Mouse (Mus musculus): ENCODE results near the gene Tbc1d8. TPM values are rescaled to one million over a fixed set of nuclear protein-coding genes. Genes with fewer than 3 reads are reported as not detected.

Gene Tbc1d8
- total and polyA plus RNA-seq, 3 experiments = 1.5 to 2.4 TPM; not detected in 1

- Histone ChIP-seq H3K27ac (ENCODE audit: control insufficient read depth, low read depth, low read length) (peak overlapping the region; percentile 81), H3K9ac (ENCODE audit: control insufficient read depth, low read depth, low read length, poor library complexity, severe bottlenecking) (peak overlapping the region; percentile 98), H3K36me3 (ENCODE audit: control insufficient read depth in 1 of 2, insufficient read depth in 2 of 2, low read length in 2 of 2) (peaks cover 24 to 26% of the 10 kb centered on the region in 2 experiments), H3K4me1 (ENCODE audit: control insufficient read depth in 1 of 2, insufficient read depth in 2 of 2, low read length in 2 of 2) (peaks cover 2 to 21% of the 10 kb centered on the region in 2 experiments; a peak in 2 of 4 replicates), H3K4me3 (ENCODE audit: control insufficient read depth in 1 of 2, insufficient read depth in 1 of 2, low read depth in 2 of 2, low read length in 2 of 2) (peak overlapping the region; percentile 97 to 98), H3K79me2 (ENCODE audit: control insufficient read depth, insufficient read depth, low read length, poor library complexity) (peaks cover 25% of the 10 kb centered on the region), H3K9me3 (replicated peaks; ENCODE audit: insufficient read depth, low read length) (no peaks in the 10 kb centered on the region), H3K27me3 (ENCODE audit: control insufficient read depth in 1 of 2, insufficient read depth in 2 of 2, low read length in 2 of 2) (no peaks in the 10 kb centered on the region)
- DNase-seq (ENCODE audit: low read depth, low spot score) = peak; percentile 43
- TF ChIP-seq POLR2A (IDR thresholded peaks at IDR 0.05; ENCODE audit: control insufficient read depth in 1 of 2, insufficient read depth in 1 of 2, low read depth in 1 of 2, low read length in 2 of 2, poor library complexity in 1 of 2) (0 out of 4 replicates have a peak, but pooled peaks of 1 of the 2 experiments have one; percentile 5), SIN3A (IDR thresholded peaks at IDR 0.05; ENCODE audit: low read length) (peak; percentile 14; the same call in 1 of the 2 replicates), TBP (IDR thresholded peaks at IDR 0.05; ENCODE audit: low read depth, low read length) (0 out of 2 replicates have a peak, but pooled peaks have one; percentile 32), MAFK (IDR thresholded peaks at IDR 0.05; ENCODE audit: borderline replicate concordance, low read depth, low read length) (no peak), CHD1 (IDR thresholded peaks at IDR 0.05; ENCODE audit: low read depth, low read length) (peak; percentile 96)
Observed at GRCm38 (mm10) chr1:39368267-39368841, 110.2 kb downstream of the Tbc1d8 start.

GRCm38 (mm10) chr1:39367601-39368266 lies 110.8 kb downstream of the Tbc1d8 start, which contains the start of gene Rpl31:
Gene Rpl31, plus strand, starts transcription at chr1:39367842.
- H3K9me3 ChIP-seq (replicated peaks; ENCODE audit: insufficient read depth, low read length) = no peaks in the 10 kb centered on the region
- H3K4me3 ChIP-seq (ENCODE audit: control insufficient read depth in 1 of 2, insufficient read depth in 1 of 2, low read depth in 2 of 2, low read length in 2 of 2) = peak within 1 kb of the TSS; percentile 97 to 98
- DNase-seq (ENCODE audit: low read depth, low spot score) = peak; percentile 96
- H3K79me2 ChIP-seq (ENCODE audit: control insufficient read depth, insufficient read depth, low read length, poor library complexity) = peaks cover 25% of the 10 kb centered on the region
- H3K4me1 ChIP-seq (ENCODE audit: control insufficient read depth in 1 of 2, insufficient read depth in 2 of 2, low read length in 2 of 2) = peaks cover 2 to 21% of the 10 kb centered on the region in 2 experiments; a peak in 2 of 4 replicates
- H3K27me3 ChIP-seq (ENCODE audit: control insufficient read depth in 1 of 2, insufficient read depth in 2 of 2, low read length in 2 of 2) = no peaks in the 10 kb centered on the region
- peak within 1 kb of the TSS; percentile 98 for H3K9ac ChIP-seq (ENCODE audit: control insufficient read depth, low read depth, low read length, poor library complexity, severe bottlenecking)
- H3K36me3 ChIP-seq (ENCODE audit: control insufficient read depth in 1 of 2, insufficient read depth in 2 of 2, low read length in 2 of 2) = peaks cover 25 to 26% of the 10 kb centered on the region in 2 experiments
- H3K27ac ChIP-seq (ENCODE audit: control insufficient read depth, low read depth, low read length) = peak within 1 kb of the TSS; percentile 81
- TF ChIP-seq TAL1 (IDR thresholded peaks at IDR 0.05; ENCODE audit: low read length) (no peak), MXI1 (IDR thresholded peaks at IDR 0.05; ENCODE audit: low read depth, low read length) (peak; percentile 31), ZMIZ1 (IDR thresholded peaks at IDR 0.05; ENCODE audit: low read depth, low read length) (peak; percentile 10; the same call in 1 of the 2 replicates), ETS1 (IDR thresholded peaks at IDR 0.05; ENCODE audit: low read depth, low read length) (peak; percentile 11; the same call in 1 of the 2 replicates), GABPA (IDR thresholded peaks at IDR 0.05; ENCODE audit: low read depth, low read length) (no peak), UBTF (IDR thresholded peaks at IDR 0.05; ENCODE audit: borderline replicate concordance, insufficient read depth, low read depth, low read length) (peak; percentile 44; the same call in 1 of the 2 replicates), MAFK (IDR thresholded peaks at IDR 0.05; ENCODE audit: borderline replicate concordance, low read depth, low read length) (no peak), USF2 (IDR thresholded peaks at IDR 0.05; ENCODE audit: borderline replicate concordance in 1 of 2, insufficient read depth in 1 of 2, low read depth in 1 of 2, low read length in 2 of 2) (no peak), SMC3 (IDR thresholded peaks at IDR 0.05; ENCODE audit: low read depth, low read length) (no peak), MEF2A (IDR thresholded peaks at IDR 0.05; ENCODE audit: extremely low read depth, insufficient replicate concordance, low read depth, low read length, poor library complexity, severe bottlenecking) (no peak), MAZ (IDR thresholded peaks at IDR 0.05; ENCODE audit: low read depth, low read length) (peak; percentile 62; the same call in 1 of the 2 replicates), CHD1 (IDR thresholded peaks at IDR 0.05; ENCODE audit: low read depth, low read length) (no peak), POLR2AphosphoS2 (IDR thresholded peaks at IDR 0.05; ENCODE audit: low read length) (no peak; the same call in 1 of the 2 replicates), EP300 (IDR thresholded peaks at IDR 0.05; ENCODE audit: low read depth in 1 of 2, low read length in 2 of 2) (no peak), CHD2 (IDR thresholded peaks at IDR 0.05; ENCODE audit: low read length) (no peak), RCOR1 (IDR thresholded peaks at IDR 0.05; ENCODE audit: low read depth, low read length) (0 out of 2 replicates have a peak, but pooled peaks have one; percentile 44), RAD21 (IDR thresholded peaks at IDR 0.05; ENCODE audit: low read depth, low read length) (no peak), POLR2A (IDR thresholded peaks at IDR 0.05; ENCODE audit: control insufficient read depth in 1 of 2, insufficient read depth in 1 of 2, low read depth in 1 of 2, low read length in 2 of 2, poor library complexity in 1 of 2) (peak; percentile 85 to 87; a peak in 3 of 4 replicates), CTCF (IDR thresholded peaks at IDR 0.05 in 2 of 3, conservative IDR thresholded peaks at IDR 0.05 in 1 of 3; ENCODE audit: control insufficient read depth in 1 of 3, insufficient read depth in 1 of 3, low read depth in 2 of 3, low read length in 3 of 3, poor library complexity in 1 of 3, severe bottlenecking in 1 of 3) (no peak), E2F4 (IDR thresholded peaks at IDR 0.05; ENCODE audit: borderline replicate concordance, low read depth, low read length) (no peak), ZKSCAN1 (IDR thresholded peaks at IDR 0.05; ENCODE audit: low read depth, low read length) (no peak), BHLHE40 (IDR thresholded peaks at IDR 0.05; ENCODE audit: borderline replicate concordance, low read depth, low read length) (no peak), MYC (IDR thresholded peaks at IDR 0.05; ENCODE audit: low read depth, low read length) (0 out of 2 replicates have a peak, but pooled peaks have one; percentile 37), SIN3A (IDR thresholded peaks at IDR 0.05; ENCODE audit: low read length) (no peak; the same call in none of the 2 replicates), MAX (IDR thresholded peaks at IDR 0.05; ENCODE audit: low read length) (no peak; the same call in 1 of the 2 replicates), NRF1 (IDR thresholded peaks at IDR 0.05; ENCODE audit: insufficient read depth, low read depth, low read length, poor library complexity, severe bottlenecking) (no peak)
